Mouse (Mus musculus) embryonic fibroblast, embryonic 13.5 days (primary cell): ENCODE data around the gene Gm28998. TPM values are rescaled to one million over a fixed set of nuclear protein-coding genes. Genes with fewer than 3 reads are reported as not detected.
"Not testable (repeated sequence)": the region's sequence is repeated elsewhere in the genome, so short reads cannot be mapped to it uniquely, and the experiment has no call there.

Experiments used
- H3K27ac ChIP-seq: 2 replicates; pipeline ENCODE4 v1.5.1; 2012; ENCODE audit warnings: low read length, control low read depth, inconsistent platforms; ENCODE audit not compliant: insufficient read depth
- H3K4me1 ChIP-seq: 2 replicates; pipeline ENCODE4 v1.6.1; 2011; ENCODE audit warnings: low read length; ENCODE audit not compliant: control insufficient read depth, insufficient read depth
- H3K4me3 ChIP-seq: 2 replicates; pipeline ENCODE4 v1.5.1; 2011; ENCODE audit warnings: mild to moderate bottlenecking, control low read depth, low read length; ENCODE audit not compliant: insufficient read depth
- polyA plus RNA-seq: library from polyadenylated mRNA; stranded (reverse); fragments of >200 nt; gene quantifications from 2 replicates; pipeline ENCODE4 v1.2.4, GENCODE M21; 2011; ENCODE audit warnings: low read depth; ENCODE audit not compliant: missing spikeins, insufficient read length

The Gm28998 gene
- polyA plus RNA-seq = not detected in 2 replicates

- H3K27ac ChIP-seq, H3K4me1 ChIP-seq, H3K4me3 ChIP-seq: not testable (repeated sequence)
These were observed at the start of gene Gm28998 for GRCm38 (mm10) chrY:7253487-7253886. Gene Gm28998 (plus strand): TSS chrY:7253787.

Other genes with a start within 250 kb of the Gm28998 start
- gene Gm21244, start 84.5 kb upstream of the Gm28998 start, polyA plus RNA-seq = not detected in 2 replicates
- gene Gm21788, start 151.2 kb downstream of the Gm28998 start, polyA plus RNA-seq = not detected in 2 replicates